Mouse (Mus musculus): ENCODE results near the gene Arhgap25.
"Not testable (repeated sequence)": the region's sequence is repeated elsewhere in the genome, so short reads cannot be mapped to it uniquely, and the experiment has no call there.

The Arhgap25 gene

DNA sequence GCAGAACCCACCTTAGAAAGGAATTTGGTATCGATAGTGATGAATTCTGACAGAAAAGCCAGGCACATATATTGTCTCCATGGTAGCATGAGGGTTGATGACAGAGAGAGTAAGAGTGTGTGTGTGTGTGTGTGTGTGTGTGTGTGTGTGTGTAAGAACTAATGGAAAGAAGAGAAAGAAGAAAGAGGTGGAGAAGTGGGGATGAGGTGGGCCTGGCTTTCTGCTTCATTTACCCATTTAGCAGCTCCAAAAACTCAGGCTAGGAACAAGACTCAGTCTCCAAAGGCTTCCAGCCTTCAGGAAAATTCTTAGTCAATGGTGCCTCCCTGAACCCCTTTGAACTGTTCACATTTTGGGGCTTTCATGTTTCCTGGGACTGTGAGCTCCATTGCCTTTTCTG is 29.5 kb downstream of the Arhgap25 start:
- no peak for DNase-seq (ENCODE audit: low spot score in 2 of 2)

DNA sequence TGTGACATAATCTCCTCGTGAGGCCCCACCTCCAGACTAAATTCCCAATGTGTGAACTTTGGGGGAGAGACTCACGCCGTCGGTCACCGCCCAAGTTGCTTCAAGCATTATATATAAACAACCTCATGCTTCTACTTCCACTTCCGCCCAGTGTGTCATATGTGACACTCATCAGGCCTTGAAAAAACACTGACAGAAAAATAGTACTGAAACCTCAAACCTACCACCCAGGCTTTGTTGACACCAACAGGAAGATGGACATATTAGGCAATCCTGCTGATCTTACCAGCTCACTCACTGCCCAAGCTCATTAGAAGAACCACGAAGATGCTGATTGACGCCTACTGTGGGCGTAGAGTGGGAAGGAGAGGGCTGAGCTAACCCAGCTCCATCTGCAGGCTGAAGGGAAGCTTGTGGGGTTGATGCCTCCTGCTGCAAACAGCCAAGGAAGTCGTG is 30.2 kb downstream of the Arhgap25 start:
- DNase-seq (ENCODE audit: low spot score in 2 of 2), result no peak

DNA sequence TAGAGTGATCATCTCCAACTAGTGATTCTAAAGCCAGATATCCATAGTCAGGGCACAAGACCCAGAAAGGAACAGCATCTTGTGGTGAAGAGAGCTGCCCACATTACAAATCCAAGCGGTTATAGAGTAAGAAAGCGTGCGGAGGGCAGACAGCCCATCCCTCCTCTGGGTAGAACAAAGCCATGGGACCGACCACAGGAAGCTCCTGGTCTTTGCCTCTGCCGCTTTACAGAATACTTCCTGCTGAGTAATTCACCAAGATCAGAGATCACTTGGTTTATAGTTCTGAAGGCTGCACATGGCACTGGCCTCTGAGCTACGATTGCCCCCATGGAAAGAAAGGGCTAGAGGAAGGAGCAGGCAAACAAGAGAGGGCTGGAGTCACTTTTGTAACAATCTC is 30.6 kb downstream of the Arhgap25 start:
- DNase-seq (ENCODE audit: low spot score in 2 of 2), result no peak

DNA sequence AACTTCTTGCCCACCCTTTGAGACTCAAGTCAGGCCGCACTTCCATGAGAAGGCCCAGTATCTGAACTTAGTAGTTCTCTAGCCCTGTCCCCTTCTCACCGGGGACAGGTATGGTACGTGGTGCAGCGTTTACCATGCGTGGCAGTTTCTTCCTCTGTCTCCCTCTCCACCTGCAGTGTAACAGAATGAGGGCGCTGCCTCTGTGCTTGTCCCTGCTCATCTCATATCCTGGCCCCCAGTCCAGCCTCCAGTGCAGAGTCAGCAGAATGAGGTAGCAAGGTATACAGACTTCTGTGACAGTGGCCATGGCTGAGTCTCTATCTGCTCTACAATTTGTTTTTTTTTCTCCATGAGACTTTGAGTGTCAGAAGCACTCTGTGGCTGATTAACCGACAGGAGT is 32.4 kb downstream of the Arhgap25 start:
- DNase-seq (ENCODE audit: low spot score in 2 of 2), result no peak

DNA sequence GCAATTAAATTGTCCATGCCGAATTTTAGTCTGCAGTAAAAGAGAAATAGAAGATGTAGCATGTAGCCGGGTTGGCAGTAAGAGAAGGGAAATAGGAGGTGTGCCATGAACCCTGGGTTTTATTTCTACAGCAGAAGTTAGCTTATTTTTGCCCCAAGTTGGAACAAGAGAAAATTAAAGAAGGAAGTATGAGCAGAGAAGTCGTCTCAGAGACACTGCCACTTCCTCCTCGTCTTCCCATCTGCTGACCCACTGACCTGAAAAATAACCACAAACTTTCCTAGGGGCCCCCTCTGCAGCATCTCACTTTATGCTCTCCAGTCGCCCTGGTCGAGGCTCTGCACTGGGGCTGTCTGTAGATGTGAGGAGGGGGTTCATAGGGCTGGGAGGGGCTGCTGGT is 33.3 kb downstream of the Arhgap25 start:
- DNase-seq (ENCODE audit: low spot score in 2 of 2), result no peak

DNA sequence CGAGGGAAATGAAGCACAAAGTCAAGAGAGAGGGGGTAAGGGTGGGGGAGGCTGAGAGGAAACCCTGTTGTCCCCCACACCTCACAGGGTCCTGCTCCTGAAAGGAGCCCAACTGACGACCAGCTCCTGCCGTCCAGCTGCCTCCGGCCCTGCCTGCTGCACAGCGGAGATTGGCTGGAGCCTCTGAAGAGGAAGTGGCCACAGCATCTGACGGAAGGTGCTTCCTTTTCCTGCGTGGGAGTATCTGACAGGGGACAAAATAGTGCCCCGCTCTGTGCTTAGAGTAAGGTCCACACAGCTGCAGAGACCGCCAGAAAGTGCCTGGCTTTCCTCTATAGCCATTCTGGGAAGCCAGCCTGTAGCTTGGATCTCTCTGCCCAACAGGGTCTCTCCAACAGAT is 36.9 kb downstream of the Arhgap25 start:
- no peak for DNase-seq (ENCODE audit: low spot score in 2 of 2)

DNA sequence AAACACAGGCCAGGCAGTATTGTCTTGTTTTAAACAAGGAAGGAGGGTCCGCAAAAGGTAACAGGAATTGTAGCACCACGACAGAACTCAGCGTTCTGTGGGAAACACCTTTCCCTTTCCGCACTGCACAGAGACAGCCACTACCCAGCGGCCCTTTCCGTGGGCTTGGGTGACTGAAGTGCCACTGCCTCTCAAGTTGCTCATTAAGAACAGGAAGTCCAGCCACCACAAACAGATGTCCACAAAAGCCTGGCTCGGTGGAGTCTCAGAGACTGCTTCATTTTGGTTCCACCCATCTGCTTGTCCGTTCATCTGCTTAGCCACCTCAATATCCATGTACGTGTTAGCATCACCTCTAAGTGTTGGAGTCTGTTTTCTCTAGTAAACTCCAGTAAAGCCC is 38.7 kb downstream of the Arhgap25 start:
- DNase-seq (ENCODE audit: low spot score in 2 of 2), result no peak

DNA sequence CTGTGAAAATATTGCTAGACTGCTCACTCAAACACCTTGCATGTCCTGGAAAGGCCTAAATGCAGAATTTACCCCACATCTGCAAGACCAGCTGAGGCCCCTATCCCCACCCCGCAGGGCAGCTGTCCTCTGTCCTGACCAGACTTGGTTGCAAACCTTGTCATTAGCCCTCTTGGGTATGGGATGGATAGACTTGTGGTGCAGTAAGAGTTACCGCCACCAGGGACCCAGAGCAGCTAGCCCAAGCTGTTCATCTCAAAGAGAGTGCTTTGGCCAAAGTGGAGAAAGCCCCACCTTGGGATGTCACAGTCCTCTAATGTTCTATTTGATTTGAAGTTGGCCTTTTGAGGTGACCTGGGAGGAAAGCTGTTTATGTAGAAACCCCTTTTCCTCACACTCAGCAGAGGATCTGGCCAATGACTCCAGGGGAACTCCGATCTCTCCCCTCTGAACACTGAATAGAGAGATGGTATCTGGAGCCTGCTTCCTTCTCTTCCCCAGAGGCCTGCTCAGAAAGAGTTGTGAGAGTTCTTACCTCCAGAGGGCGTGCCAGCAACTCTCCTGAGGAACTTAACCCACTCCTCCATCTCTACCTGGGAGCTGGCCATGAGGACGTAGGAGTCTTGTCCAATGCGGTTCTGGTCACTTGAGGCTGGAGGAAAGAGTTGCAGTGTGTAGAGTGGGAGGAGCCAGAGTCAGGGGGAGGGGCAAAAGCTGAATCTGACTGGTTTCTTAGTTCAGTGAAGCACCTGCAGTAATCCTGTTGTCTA is 45.2 kb downstream of the Arhgap25 start:
- DNase-seq (ENCODE audit: low spot score in 2 of 2), result no peak

DNA sequence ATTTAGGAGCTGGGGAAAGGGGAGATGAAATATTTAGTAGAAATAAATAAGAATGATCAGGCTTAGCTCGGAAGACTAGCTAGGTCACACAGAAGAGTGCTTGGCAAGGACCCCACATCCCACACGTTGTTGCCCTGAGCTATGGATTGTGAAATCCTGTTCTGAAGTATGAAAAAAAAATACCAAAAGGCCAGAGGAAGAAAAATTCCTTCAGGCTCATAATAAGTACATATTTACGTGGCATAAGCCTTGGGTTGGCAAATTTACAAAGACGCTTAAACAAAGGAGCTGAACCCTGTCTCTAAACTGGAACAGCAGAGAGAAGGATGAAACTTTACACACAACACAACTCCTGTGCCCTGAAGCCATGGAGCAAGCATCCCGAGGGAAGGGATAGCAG is 48.3 kb downstream of the Arhgap25 start:
- DNase-seq (ENCODE audit: low spot score in 2 of 2), result peak in 1 of 2 experiments; percentile 29

DNA sequence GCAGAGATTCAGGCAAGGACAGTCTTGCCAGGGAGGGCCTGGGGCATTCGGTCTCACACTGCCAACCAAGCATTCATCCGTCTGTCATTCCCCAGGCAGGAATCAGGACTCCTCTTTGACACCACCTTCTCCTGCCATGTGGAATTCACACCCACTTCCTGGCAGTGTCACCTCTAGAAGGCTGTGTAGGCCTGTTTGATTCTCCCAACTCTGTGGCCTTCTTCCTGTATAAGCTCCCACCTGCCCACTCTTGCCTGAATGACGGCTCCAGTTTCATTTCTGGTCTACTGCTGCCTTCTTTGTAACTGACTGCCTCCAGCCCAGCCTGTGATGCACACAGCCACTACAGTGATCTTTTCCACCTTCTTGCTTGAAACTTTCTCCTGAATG is 49.2 kb downstream of the Arhgap25 start:
- no peak for DNase-seq (ENCODE audit: low spot score in 2 of 2)

DNA sequence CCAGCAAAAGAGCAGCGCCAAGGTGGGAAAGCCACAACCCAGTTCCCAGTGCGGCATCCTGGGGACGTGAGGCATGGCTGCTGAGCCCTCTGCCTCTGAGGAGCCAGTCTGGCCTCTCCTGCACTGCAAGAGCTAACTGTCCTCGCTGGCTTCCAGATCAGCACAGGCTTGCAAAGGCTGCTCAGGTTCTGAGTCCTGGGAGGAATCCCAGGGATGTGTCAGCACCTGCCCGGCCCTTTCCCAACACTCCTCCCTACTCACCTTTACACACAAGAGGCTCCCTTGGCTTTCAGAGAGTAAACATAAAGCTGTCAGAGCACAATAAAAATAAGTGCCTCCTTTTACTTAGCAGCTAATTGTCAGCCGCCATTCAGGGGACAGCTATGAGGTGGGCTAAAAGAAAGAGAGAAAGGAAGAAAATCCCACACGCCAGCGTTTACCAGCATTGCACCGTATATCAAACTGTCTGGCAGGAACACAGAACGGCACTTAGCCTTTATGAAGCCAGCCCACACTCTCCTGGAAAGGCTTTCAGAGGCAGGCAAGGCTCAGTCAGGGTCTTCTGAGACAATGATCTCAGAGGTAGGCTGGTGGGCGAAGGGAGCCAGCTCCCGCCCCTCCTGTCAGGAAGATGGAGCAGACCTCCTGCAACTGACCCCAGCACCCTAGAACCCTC is 49.7 kb downstream of the Arhgap25 start:
- peak; percentile 25 to 55 for DNase-seq (ENCODE audit: low spot score in 2 of 2)

DNA sequence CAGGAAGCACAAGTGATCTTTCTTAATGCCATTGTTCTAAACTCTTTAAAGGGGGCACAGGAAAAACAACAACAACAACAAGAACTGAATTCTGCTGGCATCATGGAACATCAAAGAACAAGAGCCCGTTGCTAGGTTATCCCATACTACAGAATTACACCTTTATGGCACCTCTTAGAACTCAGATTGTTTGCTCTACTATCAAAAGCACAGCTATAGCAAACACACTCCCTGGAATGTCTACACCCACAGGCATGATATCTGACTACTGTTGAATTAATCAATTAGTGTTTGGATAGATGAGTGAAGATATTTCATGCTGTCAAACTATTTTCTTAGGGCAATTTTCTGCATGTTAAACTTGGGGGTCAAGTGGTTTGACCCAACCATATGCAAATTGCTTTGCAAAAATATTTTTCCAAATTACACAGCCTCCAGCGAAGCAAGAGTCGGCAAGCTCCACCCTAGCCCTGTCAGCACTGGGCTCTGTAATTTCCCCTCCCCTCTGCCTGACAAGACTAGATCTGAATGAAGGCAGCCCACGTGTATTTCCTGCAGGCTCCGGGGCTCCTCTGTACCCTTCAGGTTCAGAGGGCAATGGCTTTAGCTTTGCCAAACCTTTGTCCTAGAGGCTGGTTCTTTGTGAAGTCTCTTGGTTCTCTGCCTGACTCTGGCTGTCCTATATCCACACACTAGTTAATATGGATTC is 53.6 kb downstream of the Arhgap25 start:
- DNase-seq (ENCODE audit: low spot score in 2 of 2), result no peak

DNA sequence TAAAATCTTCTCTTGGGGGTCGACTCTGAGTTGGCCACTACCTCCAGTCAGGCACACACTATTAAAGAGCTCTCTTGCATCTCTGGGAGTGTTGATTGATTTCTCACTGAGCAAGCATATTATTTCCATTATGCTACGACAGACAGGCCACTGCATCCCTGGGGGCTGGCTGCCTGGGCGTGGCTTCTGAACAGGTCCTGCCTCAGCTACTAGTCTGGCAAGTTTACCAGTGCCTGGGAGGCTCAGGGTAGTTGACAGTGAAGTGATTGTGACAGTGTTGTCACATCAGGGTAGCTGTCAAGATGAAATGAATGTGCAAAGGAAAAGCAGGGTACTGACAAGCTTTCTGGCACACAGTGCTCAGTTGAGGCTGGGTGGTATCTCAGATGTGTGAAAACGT is 54.2 kb downstream of the Arhgap25 start:
- no peak for DNase-seq (ENCODE audit: low spot score in 2 of 2)

DNA sequence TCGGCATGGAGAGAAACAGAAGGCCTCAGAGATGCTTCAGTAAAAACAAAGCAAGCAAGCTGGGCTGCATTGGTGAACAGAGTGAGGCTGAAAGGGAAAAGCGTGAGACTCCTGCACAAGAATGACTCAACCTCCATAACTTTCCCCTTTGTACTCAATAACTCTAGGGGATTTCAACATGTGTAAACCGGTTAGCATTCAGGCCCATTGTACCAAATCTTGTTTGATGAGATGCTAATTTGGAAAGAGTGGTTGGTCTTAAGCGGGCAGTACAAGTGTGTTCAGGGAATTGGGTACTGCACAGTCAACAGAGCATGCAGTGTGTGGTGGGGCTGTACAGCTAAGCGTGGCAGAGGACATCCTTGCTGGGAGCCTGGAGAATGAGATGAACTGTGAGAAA is 57.8 kb downstream of the Arhgap25 start:
- no peak for DNase-seq (ENCODE audit: low spot score in 2 of 2)

DNA sequence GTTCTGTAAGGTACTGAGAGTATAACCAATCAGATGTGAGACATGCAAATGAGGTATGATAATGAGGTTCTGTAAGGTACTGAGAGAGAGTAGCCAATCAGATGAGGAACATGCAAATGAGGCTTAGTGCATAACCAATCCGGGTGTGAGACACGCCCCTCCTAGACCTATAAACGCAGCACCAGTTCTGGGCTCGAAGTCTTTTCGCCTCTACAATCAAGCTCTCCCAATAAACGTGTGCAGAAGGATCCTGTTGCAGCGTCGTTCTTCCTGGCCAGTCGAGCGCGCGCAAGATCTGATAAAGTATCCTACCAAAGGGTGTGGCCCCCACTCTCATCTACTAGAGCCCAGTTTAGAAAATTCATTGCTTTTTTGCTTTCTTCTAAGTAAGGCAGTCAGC is 63.0 kb downstream of the Arhgap25 start:
- not testable (repeated sequence) for DNase-seq (ENCODE audit: low spot score in 2 of 2)

DNA sequence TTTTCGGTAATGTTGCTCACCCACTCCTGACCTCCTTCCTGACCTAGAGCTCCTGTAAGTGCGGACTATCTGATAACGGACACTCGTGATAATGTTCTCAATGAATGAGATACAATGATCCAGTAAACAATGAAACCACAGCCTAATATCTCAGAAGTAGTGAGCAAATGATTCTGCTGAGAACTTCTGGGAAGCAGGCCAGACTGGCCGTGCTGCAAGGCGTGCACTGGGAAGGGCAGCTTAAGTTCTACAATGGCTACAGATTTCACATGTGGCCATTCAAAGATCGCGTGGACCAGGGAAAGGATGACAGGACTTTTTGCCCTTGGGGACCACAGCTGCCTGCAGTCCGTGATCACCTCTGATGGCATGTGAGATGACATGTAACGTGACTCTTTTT is 64.7 kb downstream of the Arhgap25 start:
- DNase-seq (ENCODE audit: low spot score in 2 of 2), result peak in 1 of 2 experiments; percentile 39

DNA sequence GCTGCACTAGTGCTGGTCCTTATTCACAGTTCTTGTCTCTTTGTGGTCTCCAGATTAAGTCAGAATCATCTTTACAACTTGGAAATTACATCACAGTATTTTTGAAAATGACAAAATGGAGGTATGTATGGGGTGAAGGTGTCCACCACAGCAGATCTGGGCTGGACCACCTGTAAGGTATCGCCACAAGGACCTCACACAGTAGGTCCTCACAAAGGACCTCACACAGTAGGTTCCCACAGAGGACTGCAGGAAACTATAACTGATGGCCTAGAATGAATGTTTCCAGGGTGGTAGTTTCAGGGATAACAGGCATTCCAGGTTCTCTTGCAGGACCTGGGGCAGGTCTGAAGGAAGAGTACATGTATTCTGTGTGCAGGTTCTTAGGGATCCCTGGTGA is 65.7 kb downstream of the Arhgap25 start:
- no peak for DNase-seq (ENCODE audit: low spot score in 2 of 2)

DNA sequence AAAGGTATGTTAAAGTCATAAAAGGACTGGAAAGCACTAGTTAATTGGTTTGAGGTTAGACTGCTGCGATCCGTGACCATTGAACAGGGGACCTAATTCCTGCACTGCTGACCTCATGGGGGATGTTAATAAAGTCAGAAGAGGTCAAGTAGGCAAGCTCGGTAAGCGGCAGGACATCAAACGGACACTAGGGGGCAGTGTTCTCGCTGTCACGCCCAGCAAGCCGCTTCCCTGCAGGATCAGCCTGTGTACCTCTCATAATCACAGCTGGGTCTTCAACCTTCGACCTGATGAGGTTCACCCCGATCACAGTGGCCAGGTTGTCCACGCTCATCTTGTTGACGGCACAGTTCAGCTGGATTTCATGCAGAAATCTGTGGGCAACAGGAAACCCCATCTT is 66.8 kb downstream of the Arhgap25 start:
- DNase-seq (ENCODE audit: low spot score in 2 of 2), result peak; percentile 67 to 70

DNA sequence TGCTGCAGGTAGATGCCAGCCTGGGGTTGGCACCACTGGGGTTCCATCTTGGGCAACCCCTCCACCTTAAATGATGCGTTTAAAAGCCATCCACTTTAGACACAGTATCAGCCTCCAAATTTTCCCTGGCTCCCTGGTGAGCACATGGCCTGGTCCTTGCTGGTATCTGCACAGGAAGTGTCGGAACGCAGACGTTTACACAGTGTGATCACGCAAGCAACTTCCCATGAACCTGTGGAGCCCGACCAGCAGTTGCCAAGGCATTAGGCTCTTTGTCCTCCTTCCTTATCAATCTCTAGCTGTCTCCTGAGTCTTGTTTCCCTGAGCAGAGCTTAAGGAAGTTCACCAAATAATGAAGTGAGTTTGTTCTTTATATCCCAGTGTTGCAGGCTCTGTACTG is 77.6 kb downstream of the Arhgap25 start:
- DNase-seq (ENCODE audit: low spot score in 2 of 2), result no peak

DNA sequence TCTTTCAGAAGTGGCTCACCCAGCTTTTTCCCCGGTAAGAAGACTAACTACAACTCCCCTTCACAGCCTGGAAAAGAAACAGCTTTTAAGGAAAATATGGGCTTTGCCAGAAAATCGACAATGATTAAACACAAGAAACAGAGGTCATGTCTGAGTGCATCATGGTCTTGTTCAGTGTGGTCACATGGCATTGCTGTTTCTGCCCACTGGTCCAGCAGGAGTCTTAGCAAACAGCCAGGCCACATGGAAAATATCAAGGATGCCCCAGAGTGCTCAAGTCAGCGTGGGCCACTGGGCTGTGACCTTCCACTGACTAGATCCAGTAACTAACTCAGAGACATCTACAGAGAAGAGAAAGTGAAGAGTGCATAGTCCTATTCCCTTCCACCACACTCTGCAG is 81.3 kb downstream of the Arhgap25 start:
- DNase-seq (ENCODE audit: low spot score in 2 of 2), result no peak

DNA sequence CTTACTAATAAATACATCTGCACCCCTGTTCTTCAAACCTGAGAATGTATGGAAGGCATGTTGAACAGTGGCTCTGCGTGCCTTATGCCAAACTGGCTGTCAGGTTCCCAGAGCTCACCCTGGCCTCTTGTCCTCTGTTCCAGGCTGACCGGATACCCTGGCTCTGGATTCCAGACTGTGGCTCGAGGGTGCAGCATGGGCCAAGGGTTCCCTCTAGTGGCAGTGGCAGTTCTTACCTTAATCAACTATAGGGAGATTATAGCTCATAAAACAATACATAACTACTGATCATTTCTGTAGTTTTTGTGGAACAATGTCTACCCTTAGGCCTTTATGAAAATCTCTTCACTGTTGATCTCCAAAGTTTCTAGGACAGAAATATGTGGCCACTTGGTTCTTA is 82.0 kb downstream of the Arhgap25 start:
- peak; percentile 25 to 47 for DNase-seq (ENCODE audit: low spot score in 2 of 2)

DNA sequence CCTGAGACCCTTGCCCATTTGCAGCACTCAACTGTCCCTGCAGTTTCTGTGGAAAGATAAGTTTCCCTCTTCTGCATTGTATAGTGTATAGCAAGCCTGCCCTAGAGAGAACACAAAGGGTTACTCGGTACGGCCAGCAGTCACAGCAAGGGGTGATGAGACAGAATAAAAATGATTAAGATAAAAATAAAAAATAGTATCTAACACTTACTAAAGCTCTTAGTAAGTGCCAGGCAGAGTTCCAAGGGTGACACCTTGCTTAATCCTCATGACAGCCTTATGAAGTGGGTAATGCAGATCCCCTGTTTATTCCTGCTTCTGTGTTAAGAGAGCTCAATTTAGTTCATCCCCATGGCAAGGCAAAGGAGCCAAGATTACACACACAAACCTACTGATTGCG is 83.5 kb downstream of the Arhgap25 start:
- DNase-seq (ENCODE audit: low spot score in 2 of 2), result no peak

DNA sequence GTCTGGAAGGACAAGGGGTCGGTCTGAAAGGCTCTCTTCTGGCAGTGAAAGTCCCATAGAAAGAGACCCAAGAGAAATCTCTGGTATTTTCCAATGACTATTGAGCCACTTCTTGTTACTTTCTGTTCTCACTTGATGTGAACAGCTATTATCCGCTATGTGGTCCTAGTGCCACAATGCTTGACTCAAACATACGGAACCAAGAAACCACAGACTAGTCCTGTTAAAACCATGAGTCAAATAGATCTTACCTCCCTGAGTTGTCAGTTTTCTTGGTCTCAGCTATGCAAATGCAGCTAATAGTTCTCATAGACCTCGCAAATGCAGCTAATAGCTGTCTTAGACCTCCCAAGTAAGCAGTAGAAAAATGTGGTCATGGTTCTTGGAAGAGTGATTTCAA is 85.8 kb downstream of the Arhgap25 start:
- DNase-seq (ENCODE audit: low spot score in 2 of 2), result no peak

Data from urinary bladder, postnatal 36 days (tissue).